Mouse (Mus musculus) thymus, adult 2 months (tissue): ENCODE data around the gene Vdr.

Experiments used
- CTCF ChIP-seq: fragments of 200-500 bp; IDR thresholded peaks from 2 replicates; pipeline ENCODE4 v1.5.1; 2012; ENCODE audit warnings: mild to moderate bottlenecking, control low read depth, low read length, moderate library complexity, borderline replicate concordance; ENCODE audit not compliant: control insufficient read depth, poor library complexity, insufficient read depth; ENCODE audit errors: extremely low read depth
- POLR2A ChIP-seq: fragments of 200-500 bp; IDR thresholded peaks from 2 replicates; pipeline ENCODE4 v1.6.1; 2012; ENCODE audit warnings: mild to moderate bottlenecking, low read length, control low read depth, moderate library complexity; ENCODE audit not compliant: control insufficient read depth, poor library complexity, insufficient read depth; ENCODE audit errors: extremely low read depth

DNA sequence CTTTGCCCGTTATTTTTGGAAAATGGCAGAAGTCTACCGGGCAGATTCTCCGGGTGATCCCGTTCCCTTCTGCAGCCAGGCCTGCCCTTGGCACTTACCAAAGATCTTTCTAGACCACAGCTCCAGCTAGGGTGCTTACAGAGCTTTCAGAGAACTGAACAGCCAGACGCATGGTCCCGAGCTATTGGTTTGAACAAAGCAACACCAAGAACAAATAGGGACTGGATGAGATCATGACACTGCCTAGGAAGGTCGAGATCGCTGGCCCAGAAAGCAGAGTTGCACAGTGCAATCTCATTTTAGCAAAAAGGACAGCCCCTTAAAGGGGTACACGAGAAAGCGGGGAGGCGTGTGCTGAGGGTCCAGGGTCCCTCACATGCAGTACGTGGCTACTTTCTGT is 87.0 kb downstream of the Vdr start:
- no peak for TF ChIP-seq CTCF
- no peak for TF ChIP-seq POLR2A
